Mouse (Mus musculus) midbrain, embryonic 16.5 days (tissue): ENCODE measurements around the gene Nmur1. TPM values are rescaled to one million over a fixed set of nuclear protein-coding genes. Genes with fewer than 3 reads are reported as not detected.
"Not testable (repeated sequence)": the region's sequence is repeated elsewhere in the genome, so short reads cannot be mapped to it uniquely, and the experiment has no call there.

Experiments
- ATAC-seq: fragments of 200-750 bp; cut with Nextera tagmentation; 2 replicates; pipeline ENCODE4 v1.8.0; 2017; ENCODE audit warnings: moderate TSS enrichment
- H3K27ac ChIP-seq: fragments of 300-500 bp; sonication (generic); 2 replicates; pipeline ENCODE4 v1.5.1; 2014; ENCODE audit warnings: mild to moderate bottlenecking, low read length, mixed read lengths
- H3K27me3 ChIP-seq: fragments of 300-500 bp; sonication (generic); 2 replicates; pipeline ENCODE4 v1.6.1; 2014; ENCODE audit warnings: low read depth, low read length, mixed read lengths; ENCODE audit not compliant: control insufficient read depth, insufficient read depth
- H3K36me3 ChIP-seq: fragments of 300-500 bp; sonication (generic); 2 replicates; pipeline ENCODE4 v1.6.1; 2014; ENCODE audit warnings: mild to moderate bottlenecking, low read length, moderate library complexity, mixed read lengths; ENCODE audit not compliant: control insufficient read depth, insufficient read depth
- H3K4me1 ChIP-seq: fragments of 300-500 bp; sonication (generic); 2 replicates; pipeline ENCODE4 v1.6.1; 2014; ENCODE audit warnings: mild to moderate bottlenecking, low read length, mixed read lengths; ENCODE audit not compliant: control insufficient read depth, insufficient read depth
- H3K4me2 ChIP-seq: fragments of 300-500 bp; sonication (generic); 2 replicates; pipeline ENCODE4 v1.6.1; 2014; ENCODE audit warnings: mild to moderate bottlenecking, low read length, mixed read lengths
- H3K4me3 ChIP-seq: fragments of 300-500 bp; sonication (generic); 2 replicates; pipeline ENCODE4 v1.5.1; 2014; ENCODE audit warnings: low read depth, mild to moderate bottlenecking, low read length, moderate library complexity, mixed read lengths
- H3K9ac ChIP-seq: fragments of 300-500 bp; sonication (generic); 2 replicates; pipeline ENCODE4 v1.6.1; 2014; ENCODE audit warnings: low read depth, low read length, mixed read lengths
- H3K9me3 ChIP-seq: fragments of 300-500 bp; sonication (generic); replicated peaks from 2 replicates; pipeline ENCODE4 v1.6.1; 2014; ENCODE audit warnings: mild to moderate bottlenecking, low read length, mixed read lengths; ENCODE audit not compliant: control insufficient read depth, poor library complexity, severe bottlenecking
- WGBS: fragments of 180-500 bp; shearing (Covaris S2); extraction: QIAGEN DNeasy Blood & Tissue Kit; methylation state at CpG from one replicate; pipeline ENCODE4 v1.1.7; 2014; 5-methylcytosine and 5-hydroxymethylcytosine counted together
- microRNA-seq: library from miRNA; unstranded; fragments of <30 nt; microRNA quantifications from one replicate; pipeline ENCODE4, GENCODE M21; 2017
- polyA plus RNA-seq: library from polyadenylated mRNA; unstranded; fragments of >200 nt; fragmentation: Nextera tagmentation; extraction: Ambion mirVana; gene quantifications from 2 replicates; pipeline ENCODE4 v1.2.1, GENCODE M21; 2015

The Nmur1 gene
- polyA plus RNA-seq, 1 experiment from 2014 or later, result 0.11 TPM

DNA sequence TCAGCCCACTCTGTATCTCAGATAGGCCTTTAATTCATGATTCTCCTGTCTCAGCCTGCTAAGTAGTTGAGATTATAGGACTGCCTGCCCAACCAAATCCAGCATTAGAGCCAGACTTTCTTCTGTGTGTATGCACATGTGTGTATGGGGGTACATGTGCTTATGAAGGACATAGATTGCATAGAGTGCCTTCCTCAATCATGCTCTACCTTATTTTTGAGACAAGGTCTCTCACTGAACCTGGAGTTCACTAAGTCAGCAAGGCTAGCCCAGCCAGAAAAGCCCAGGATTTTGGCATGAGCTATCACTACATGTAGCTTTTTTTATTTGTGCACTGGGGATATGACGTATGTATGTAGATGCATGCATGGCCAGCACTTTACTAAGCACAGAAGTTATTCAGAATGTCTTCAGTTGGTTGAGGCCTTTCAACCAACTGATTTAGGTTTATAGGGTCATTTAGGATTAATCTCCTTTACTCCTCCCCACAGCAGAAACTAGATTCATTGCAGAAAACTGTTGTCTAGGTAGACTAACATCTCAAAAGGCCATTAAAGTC lies 82.9 kb downstream of the Nmur1 start:
- Histone ChIP-seq H3K27ac (no peak overlapping the region), H3K27me3 (no peaks in the 10 kb centered on the region), H3K4me2 (no peak overlapping the region), H3K4me1 (no peaks in the 10 kb centered on the region), H3K9ac (no peak overlapping the region), H3K36me3 (no peaks in the 10 kb centered on the region), H3K4me3 (no peak overlapping the region), H3K9me3 (no peaks in the 10 kb centered on the region)
- ATAC-seq, result no peak
- WGBS, result 92% methylated on average over 1 of the region's 1 CpGs

DNA sequence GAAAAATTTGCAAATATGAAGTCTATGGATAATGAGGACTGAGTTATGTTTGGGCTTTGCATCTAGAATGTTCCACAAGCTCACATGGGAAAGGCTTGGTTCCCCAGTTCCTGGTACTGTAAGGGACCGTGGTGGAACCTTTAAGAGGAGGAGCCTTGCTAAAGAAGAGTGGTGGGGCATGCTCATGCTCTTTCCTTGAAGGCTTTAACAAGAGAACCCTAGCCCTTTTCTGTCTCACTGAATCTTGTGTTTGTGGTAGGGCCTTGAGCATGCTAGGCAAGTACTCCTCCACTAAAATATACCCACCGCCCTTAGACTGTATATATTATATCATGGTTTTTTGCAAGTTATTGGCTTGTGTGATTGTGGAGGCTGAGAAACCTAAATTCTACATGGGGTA lies 83.7 kb downstream of the Nmur1 start:
- Histone ChIP-seq H3K27me3 (no peaks in the 10 kb centered on the region), H3K4me2 (no peak overlapping the region), H3K9ac (no peak overlapping the region), H3K4me1 (no peaks in the 10 kb centered on the region), H3K36me3 (no peaks in the 10 kb centered on the region), H3K4me3 (no peak overlapping the region), H3K9me3 (no peaks in the 10 kb centered on the region), H3K27ac (no peak overlapping the region)
- WGBS, result 96% methylated on average over 2 of the region's 2 CpGs
- no peak for ATAC-seq

DNA sequence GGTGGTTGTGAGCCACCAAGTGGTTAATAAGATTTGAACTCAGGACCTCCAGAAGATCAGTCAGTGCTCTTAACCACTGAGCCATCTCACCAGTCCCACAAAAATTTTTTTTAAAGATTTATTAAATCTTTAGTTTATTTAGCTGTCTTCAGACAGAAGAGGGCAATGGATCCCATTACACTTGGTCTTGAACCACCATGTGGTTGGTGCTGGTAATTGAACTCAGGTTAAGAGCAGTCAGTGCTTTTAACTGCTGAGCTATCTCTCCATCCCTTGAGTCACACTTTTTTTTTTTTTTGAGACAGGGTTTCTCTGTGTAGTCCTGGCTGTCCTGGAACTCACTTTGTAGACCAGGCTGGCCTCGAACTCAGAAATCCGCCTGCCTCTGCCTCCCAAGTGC lies 84.9 kb downstream of the Nmur1 start:
- ATAC-seq, result not testable (repeated sequence)
- 100% methylated on average over 2 of the region's 2 CpGs for whole genome bisulfite sequencing

DNA sequence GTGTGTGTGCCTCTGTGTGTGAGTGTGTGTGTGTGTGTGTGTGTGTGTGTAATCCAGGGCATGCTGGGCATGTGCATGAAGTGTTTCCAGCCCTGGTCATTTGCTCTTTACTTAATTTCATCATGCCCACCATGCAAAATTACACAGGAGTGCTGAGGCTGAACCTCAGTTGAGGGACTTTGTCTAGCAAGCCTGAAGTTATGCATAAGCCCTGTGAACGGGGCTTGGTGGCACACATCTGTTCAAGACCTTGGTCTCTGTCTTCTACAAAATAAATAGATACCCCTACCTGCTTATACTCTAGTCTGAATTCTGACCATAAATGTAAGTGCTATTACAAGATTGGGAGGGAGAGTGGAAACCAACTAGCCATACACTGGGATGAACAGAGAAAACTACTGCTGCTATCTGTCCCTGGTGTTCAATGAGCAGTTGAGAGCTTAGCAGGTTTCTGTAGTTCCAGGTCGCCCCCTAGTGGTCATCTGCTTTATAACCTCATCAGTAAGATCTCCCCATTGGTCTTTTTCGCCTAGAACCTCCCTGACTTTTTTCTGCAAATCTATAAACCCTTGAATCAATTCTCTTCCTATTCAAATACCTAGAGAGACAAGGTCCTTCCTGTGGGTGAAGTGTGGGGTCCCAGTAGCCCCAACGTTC lies 86.7 kb downstream of the Nmur1 start:
- no peaks in the 10 kb centered on the region for H3K36me3 ChIP-seq
- H3K9ac ChIP-seq, result no peak overlapping the region
- H3K4me1 ChIP-seq, result peaks cover 2% of the 10 kb centered on the region; the same call in 1 of the 2 replicates
- no peak overlapping the region for H3K4me2 ChIP-seq
- no peaks in the 10 kb centered on the region for H3K27me3 ChIP-seq
- no peak overlapping the region for H3K4me3 ChIP-seq
- no peaks in the 10 kb centered on the region for H3K9me3 ChIP-seq
- ATAC-seq, result peak; percentile 77
- no peak overlapping the region for H3K27ac ChIP-seq
- WGBS, result 24% methylated on average over 4 of the region's 4 CpGs

More for the DNA sequence above, 84.9 kb downstream of the Nmur1 start:
- not testable (repeated sequence) for H3K9ac ChIP-seq, H3K4me3 ChIP-seq, H3K4me1 ChIP-seq, H3K4me2 ChIP-seq, H3K36me3 ChIP-seq, H3K9me3 ChIP-seq, H3K27me3 ChIP-seq, H3K27ac ChIP-seq

DNA sequence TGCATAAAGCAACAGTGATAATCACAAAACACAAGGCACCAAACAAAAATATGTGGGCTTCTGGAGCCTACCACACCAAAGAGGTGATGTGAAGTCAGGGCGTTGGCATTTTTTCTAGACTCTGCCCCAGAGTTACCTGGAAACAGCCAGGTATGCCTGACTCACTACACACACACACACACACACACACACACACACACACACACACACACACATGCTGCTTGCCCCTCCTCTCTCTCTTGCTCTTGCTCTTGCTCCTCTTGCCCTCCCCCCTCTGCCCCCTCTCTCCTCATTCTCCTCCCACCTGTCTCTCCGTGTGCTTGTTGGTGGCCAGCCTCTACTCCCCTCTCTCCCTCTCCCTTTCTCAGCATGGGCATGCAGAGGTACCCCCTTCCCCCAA lies 89.7 kb downstream of the Nmur1 start:
- Histone ChIP-seq H3K36me3 (no peaks in the 10 kb centered on the region), H3K27me3 (no peaks in the 10 kb centered on the region), H3K4me3 (no peak overlapping the region), H3K27ac (no peak overlapping the region; the same call in 1 of the 2 replicates), H3K4me1 (peaks cover 2% of the 10 kb centered on the region; the same call in 1 of the 2 replicates), H3K9ac (no peak overlapping the region), H3K9me3 (no peaks in the 10 kb centered on the region), H3K4me2 (no peak overlapping the region)
- 38% methylated on average over 2 of the region's 2 CpGs for WGBS
- ATAC-seq, result no peak

Small RNA genes within 50 kb of the gene (microRNA-seq; reads per million reads assigned to microRNA genes)
- 36.0 reads per million, percentile 42 among the genes with 10 or more reads in this experiment for gene mmu-mir-3535

Other genes with a start within 250 kb of the Nmur1 start
- 9.0 and 10.8 TPM in 2 replicates for gene B3gnt7, start 123.4 kb downstream of the Nmur1 start, polyA plus RNA-seq
- 195 and 213 TPM in 2 replicates for gene Ncl, start 66.8 kb downstream of the Nmur1 start, polyA plus RNA-seq
- gene Tex44, start 101 bp upstream of the Nmur1 start, polyA plus RNA-seq, result not detected in 2 replicates
- 1,375 and 1,671 TPM in 2 replicates for gene Ptma, start 100.5 kb upstream of the Nmur1 start, polyA plus RNA-seq
- 105 and 109 TPM in 2 replicates for gene Pde6d, start 156.4 kb upstream of the Nmur1 start, polyA plus RNA-seq
- gene Cops7b, start 156.7 kb upstream of the Nmur1 start, polyA plus RNA-seq, result 63.0 and 64.9 TPM in 2 replicates
- 3.8 and 4.2 TPM in 2 replicates for gene Nppc, start 244.3 kb upstream of the Nmur1 start, polyA plus RNA-seq